Mouse (Mus musculus): Measurements from ENCODE around the gene Ago1.

Gene Ago1

DNA sequence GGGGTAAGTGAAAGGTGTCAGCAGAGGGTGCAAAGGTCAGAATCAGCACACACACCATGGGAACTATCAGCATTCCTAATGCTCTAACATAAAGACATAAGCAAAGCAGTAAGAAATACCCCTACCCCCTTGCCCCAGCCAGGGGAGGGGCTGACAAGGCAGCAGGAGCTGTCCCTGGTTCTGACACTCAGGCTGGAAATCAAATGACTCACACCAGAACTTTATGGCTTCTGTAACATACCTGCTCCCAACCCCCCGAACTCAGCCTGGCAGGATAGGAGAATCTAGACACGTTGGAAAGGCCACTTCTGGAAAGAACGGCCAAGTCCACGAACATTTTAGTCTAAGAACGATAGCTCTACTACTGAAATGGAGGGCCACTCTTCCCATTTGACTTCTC lies 4.6 kb upstream of the Ago1 start:
- no peak for DNase-seq (ENCODE audit: low spot score in 2 of 2)

- no peak for DNase-seq (ENCODE audit: low spot score in 2 of 2)
These were observed 951 bp upstream of the Ago1 start for GRCm38 (mm10) chr4:126469334-126469733.

- DNase-seq (ENCODE audit: low spot score in 2 of 2), result no peak
These were observed 542 bp upstream of the Ago1 start for GRCm38 (mm10) chr4:126468925-126469324.

GRCm38 (mm10) chr4:126467721-126468284 lies 580 bp downstream of the Ago1 start:
- DNase-seq (ENCODE audit: low spot score in 2 of 2), result peak; percentile 58 to 59

- DNase-seq (ENCODE audit: low spot score in 2 of 2), result no peak
These were observed 2.1 kb downstream of the Ago1 start for GRCm38 (mm10) chr4:126466251-126466750.

DNA sequence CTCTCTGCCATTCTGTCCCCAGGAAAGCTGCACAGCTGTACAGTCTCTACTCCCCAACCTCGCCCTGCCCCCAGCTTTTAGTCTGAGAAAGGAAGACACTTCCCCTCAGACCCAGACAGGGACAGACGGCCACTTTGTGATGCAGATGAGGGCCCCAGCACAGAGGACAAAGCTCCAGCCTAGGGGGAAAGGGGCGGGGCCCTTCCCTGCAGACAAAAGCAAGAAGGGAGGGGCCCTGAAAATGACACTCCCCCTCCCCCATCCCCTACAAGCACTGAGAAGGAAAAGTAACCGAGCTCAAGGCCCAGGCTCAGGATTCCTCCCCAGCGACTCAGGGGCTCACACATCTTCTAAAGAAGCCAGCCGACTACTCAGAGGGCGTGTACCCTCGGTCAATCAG lies 2.5 kb downstream of the Ago1 start:
- DNase-seq (ENCODE audit: low spot score in 2 of 2), result peak; percentile 54 to 69

GRCm38 (mm10) chr4:126464892-126465235 lies 3.5 kb downstream of the Ago1 start:
- DNase-seq (ENCODE audit: low spot score in 2 of 2), result no peak

GRCm38 (mm10) chr4:126464189-126464891 lies 4.0 kb downstream of the Ago1 start:
- no peak for DNase-seq (ENCODE audit: low spot score in 2 of 2)

DNA sequence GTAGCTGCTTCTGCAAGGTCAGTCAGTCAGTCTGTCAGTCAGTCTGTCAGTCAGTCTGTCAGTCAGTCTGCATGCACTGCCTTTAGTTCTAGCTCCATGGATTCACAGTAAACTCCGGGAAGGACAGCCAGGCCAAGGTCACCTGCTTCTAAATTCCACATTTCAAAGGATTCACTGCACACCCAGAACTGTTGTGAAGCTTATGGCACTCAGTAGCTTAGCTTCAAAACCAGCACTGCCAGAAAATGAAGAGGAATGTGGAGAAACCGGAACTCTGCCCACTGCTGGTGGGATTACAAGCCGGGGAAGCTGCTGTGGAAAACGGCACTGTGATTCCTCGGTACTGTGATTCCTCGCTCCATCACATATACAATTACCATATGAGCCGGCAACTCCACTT lies 12.9 kb downstream of the Ago1 start:
- no peak for DNase-seq (ENCODE audit: low spot score in 2 of 2)

- DNase-seq (ENCODE audit: low spot score in 2 of 2), result no peak
These were observed 13.7 kb downstream of the Ago1 start for GRCm38 (mm10) chr4:126454547-126455254.

DNA sequence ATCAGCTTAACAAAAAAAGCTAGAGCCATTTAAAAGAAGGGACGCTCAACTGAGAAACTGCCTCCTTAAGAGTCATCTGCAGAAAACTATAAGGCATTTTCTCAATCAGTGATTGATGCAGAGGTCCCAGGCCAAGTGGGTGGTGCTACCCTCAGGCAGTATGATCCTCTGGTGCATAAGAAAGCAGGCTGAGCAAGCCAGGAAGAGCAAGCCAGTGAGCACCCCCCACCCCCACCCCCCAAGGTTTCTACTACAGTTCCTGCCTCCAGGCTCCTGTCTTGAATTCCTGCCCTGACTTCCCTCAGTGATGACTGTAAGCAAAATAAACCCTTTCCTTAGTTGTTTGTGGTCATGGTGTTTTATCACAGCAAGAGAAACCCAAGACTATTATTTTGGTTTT lies 18.1 kb downstream of the Ago1 start:
- DNase-seq (ENCODE audit: low spot score in 2 of 2), result no peak

DNA sequence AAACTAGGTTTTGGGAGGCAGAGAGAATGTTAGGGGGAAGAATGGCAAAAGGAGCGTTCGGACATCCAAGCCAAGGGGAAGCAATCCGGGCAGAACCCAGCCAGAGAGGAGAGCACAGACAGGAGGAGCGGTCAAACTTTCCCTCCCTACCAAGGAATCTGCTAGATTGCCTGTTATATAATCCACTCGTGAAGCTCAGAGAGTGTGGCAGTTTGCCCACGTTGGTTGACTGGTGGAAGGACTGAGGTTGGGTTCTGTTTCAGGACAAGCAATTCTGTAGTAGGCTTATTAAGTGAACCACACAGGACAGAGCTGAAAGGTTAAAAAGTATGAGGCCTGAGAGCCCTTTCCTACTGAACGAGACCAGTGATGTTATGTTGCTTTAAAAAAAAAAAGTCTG lies 21.3 kb downstream of the Ago1 start:
- DNase-seq (ENCODE audit: low spot score in 2 of 2), result no peak

- no peak for DNase-seq (ENCODE audit: low spot score in 2 of 2)
These were observed 23.9 kb downstream of the Ago1 start for GRCm38 (mm10) chr4:126444528-126444927.

DNA sequence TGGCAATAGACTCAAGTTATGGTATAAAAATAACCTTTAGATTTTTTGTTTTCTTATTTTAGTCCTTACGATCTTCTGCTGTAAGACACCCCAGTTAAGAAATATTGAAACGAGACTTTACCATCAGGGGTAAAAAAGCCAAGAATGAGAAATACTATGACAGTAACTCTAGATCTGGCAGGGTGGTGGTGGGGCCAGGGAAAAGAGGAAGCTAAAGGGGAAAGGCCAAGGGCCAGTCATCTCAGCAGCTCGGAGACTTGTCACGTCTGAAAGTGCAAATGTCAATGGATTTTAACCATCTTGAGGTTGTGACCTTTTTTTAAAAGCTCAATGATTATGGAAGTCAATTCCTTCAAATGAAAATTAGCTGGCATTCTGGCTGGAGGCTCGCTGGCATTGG lies 30.1 kb downstream of the Ago1 start:
- no peak for DNase-seq (ENCODE audit: low spot score in 2 of 2)

- peak; percentile 24 to 34 for DNase-seq (ENCODE audit: low spot score in 2 of 2)
These were observed 32.1 kb downstream of the Ago1 start for GRCm38 (mm10) chr4:126436268-126436667.

DNA sequence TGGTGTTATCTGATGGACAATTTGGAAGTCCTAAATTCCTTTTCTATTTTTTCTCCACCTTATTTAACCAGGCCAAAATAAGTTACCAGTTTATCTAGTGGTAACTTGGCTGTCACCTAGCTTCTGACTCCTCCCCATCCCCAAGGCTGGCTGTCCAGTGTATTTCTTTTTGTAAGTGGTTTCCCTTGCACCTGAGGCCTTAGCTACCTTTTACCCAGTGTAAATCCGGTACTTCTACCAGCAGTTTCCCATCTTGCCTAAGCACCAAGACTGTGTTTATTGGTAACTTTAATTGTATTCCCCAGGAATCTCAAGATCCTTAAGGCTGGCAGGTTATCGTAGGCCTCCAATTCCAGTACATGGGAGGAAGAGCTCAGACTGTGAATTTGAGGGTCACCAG lies 34.3 kb downstream of the Ago1 start:
- no peak for DNase-seq (ENCODE audit: low spot score in 2 of 2)

GRCm38 (mm10) chr4:126433175-126433574 lies 35.2 kb downstream of the Ago1 start:
- no peak for DNase-seq (ENCODE audit: low spot score in 2 of 2)

GRCm38 (mm10) chr4:126431746-126432145 lies 36.6 kb downstream of the Ago1 start:
- no peak for DNase-seq (ENCODE audit: low spot score in 2 of 2)

DNA sequence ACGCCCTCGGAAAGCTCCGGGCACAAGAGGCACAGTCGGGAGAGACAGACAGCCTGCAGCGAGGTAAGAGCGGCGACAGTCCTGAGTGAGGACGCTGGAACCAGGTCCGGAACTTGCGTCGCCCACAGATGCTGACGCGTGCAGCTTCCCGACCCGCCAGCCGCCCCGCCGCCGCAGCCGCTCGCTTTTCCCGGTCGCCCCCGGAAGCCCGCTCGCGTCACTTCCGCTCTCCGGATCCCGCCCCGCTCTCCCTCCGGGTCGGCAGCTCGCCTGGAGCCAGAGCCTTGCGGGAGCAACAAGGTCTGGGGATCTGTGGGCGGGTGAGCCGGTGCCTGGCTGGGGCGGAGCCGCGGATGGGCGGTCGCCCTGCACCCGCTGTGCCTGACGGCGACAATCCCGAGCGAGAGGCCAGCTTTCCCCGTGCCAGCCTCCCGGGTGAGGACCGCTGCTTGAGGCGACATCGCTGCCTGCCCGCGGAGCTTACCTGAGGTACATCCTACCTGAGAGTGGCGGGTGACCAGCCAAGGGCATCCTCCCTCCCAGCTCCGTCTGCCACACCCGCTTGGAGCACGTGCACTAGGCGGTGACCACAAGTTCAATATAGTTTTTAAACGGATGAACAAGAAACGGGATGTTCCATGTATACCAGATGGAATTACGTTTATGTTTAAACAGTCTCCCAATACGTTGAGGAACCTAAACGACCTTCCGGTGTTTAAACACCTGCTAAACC lies 38.9 kb downstream of the Ago1 start, which contains the start of gene Ago3:
Gene Ago3, minus strand, starts transcription at position 210 of the 733 bp plus-strand sequence.
- DNase-seq (ENCODE audit: low spot score in 2 of 2), result peak; percentile 85 to 92

- no peak for DNase-seq (ENCODE audit: low spot score in 2 of 2)
These were observed 39.6 kb downstream of the Ago1 start for GRCm38 (mm10) chr4:126428682-126429346.

DNA sequence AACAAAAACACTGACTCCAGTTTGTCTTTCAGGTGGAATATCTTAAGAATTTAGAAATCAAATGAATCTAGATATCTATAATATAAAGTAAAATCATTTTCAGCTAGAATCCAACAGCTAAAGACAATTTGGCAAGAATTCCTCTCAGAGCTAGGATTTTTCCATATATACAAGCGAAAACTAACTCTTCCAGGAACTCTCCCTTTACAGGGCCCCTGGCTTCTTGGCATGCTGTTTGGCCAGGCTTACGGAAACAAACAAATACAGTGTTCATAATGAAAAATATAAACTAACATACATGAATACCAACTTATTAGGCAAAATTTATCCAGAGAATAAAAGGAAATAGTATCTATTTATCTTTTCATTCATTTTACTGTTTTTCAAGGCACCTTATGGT lies 44.5 kb downstream of the Ago1 start:
- DNase-seq (ENCODE audit: low spot score in 2 of 2), result no peak

DNA sequence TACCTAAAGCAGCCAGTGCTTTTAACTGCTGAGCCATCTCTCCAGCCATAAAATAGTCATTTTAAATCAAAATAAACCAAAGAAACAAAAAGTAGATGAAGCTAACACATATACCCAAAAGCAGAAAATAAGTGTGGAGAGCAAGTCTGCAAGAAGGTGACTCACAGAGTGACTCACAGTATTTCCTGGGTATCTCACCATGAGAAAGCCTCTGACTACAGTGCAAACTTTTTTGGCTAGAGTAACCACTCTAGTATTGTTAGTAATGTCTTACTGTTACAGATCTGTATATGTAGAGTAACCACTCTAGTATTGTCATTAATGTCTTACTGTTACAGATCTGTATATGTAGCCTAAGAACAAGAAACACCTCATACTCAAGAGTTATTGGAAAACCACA lies 52.7 kb downstream of the Ago1 start:
- no peak for DNase-seq (ENCODE audit: low spot score in 2 of 2)

All from frontal cortex, postnatal 10 days (tissue).